Mouse (Mus musculus) lung, adult 18-20 months (tissue): ENCODE data around the gene Creb3l1.

ENCODE experiments used
- DNase-seq, 2 experiments: peaks; one replicate each; pipeline ENCODE4 v3.0.0; 2022; ENCODE audit warnings: mixed read lengths in 2 of 2

Creb3l1 gene

DNA sequence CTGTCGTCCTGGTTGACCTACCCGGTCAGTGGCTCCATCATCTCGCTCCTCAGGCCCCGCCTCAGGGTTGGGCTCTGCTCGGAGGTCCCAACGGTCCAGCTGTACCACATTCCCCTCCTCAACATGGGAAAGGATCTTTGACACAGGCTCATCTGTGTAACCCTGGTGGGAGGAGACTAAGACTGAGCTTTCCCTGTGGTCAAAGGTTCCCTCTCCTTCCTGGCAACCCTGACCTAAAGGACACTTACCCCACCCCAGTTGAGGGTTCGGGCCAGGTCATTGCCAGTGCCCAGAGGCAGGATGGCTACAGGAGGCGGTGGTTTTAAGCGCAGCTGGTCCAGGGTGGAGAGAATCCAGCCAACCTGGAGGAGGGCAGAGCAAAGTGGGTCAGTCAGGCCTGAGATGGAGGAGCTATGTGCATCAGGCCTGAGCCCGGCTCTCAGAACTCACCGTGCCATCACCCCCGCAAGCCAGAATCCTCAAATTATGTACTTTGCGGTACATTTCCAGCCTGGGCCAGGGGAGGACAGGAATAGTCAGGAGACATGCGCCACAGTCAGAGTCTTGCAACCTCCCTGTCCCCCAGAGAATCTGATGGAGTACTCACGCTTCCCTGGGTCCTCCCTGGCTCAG is 84.9 kb downstream of the Creb3l1 start:
- no peak for DNase-seq

- no peak for DNase-seq
Measured at GRCm38 (mm10) chr2:91936154-91936553, 88.1 kb downstream of the Creb3l1 start.

GRCm38 (mm10) chr2:91934826-91935525 is 89.3 kb downstream of the Creb3l1 start:
- DNase-seq: no peak

GRCm38 (mm10) chr2:91934016-91934415 is 90.3 kb downstream of the Creb3l1 start:
- DNase-seq: no peak

GRCm38 (mm10) chr2:91933471-91933870 is 90.8 kb downstream of the Creb3l1 start:
- no peak for DNase-seq

DNA sequence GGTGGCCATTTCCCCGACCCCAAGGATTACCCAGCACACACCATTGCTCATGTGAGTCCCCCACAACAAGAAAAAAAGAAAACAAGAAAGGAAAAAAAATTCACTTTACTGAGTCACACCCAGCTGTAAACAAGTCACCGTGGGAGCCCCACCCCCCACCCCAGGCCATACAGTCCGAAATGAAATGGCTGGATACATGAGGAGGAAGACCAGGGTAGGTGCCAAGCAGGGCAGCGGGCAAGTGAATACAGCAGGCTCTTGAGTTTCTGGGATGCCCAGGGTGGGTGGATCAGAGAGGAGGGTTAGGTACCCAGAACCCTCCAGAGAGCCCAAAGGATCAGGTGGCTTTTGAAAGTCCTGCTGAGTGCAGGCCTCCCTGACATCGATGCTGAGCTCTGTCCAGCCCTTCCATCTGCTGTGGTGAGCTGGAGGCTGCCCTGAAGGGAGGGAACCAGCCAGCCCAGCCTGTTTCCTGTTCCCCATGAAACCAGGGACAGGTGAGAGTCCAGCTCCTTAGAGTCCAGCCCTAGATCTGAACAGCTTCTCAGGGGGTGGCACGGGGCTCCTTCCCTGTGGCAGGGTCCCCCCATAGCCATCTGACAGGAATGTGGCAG is 91.5 kb downstream of the Creb3l1 start:
- DNase-seq: no peak
